Mouse (Mus musculus): ENCODE measurements around the gene Usp32.

- no peak for TF ChIP-seq CTCF (IDR thresholded peaks at IDR 0.05; ENCODE audit: low read depth, low read length)
- TF ChIP-seq GATA1 (IDR thresholded peaks at IDR 0.05; ENCODE audit: borderline replicate concordance, low read length) = no peak
These were observed 82.4 kb downstream of the Usp32 start for GRCm38 (mm10) chr11:85057544-85057943.
